Mouse (Mus musculus) testis, adult 2 months (tissue): ENCODE data around the gene Rnf13. TPM values are rescaled to one million over a fixed set of nuclear protein-coding genes. Genes with fewer than 3 reads are reported as not detected.

Experiments
- H3K27ac ChIP-seq: fragments of 200-500 bp; 2 replicates; pipeline ENCODE4 v1.5.1; 2012; ENCODE audit warnings: low read depth, low read length; ENCODE audit not compliant: control insufficient read depth, insufficient read depth
- H3K27me3 ChIP-seq: fragments of 200-500 bp; 2 replicates; pipeline ENCODE4 v1.6.1; 2012; ENCODE audit warnings: mild to moderate bottlenecking, low read length, moderate library complexity; ENCODE audit not compliant: control insufficient read depth, insufficient read depth
- H3K36me3 ChIP-seq: fragments of 200-500 bp; 2 replicates; pipeline ENCODE4 v1.6.1; 2012; ENCODE audit warnings: mild to moderate bottlenecking, low read length; ENCODE audit not compliant: control insufficient read depth, insufficient read depth
- H3K4me1 ChIP-seq: fragments of 200-500 bp; 2 replicates; pipeline ENCODE4 v1.6.1; 2012; ENCODE audit warnings: low read length; ENCODE audit not compliant: control insufficient read depth, insufficient read depth
- H3K4me3 ChIP-seq: fragments of 200-500 bp; 2 replicates; pipeline ENCODE4 v1.5.1; 2012; ENCODE audit warnings: low read depth, mild to moderate bottlenecking, low read length, moderate library complexity, mixed read lengths; ENCODE audit not compliant: control insufficient read depth
- CTCF ChIP-seq: fragments of 200-500 bp; IDR thresholded peaks from 2 replicates; pipeline ENCODE4 v1.5.1; 2012; ENCODE audit warnings: low read depth, mild to moderate bottlenecking, inconsistent platforms, low read length, moderate library complexity; ENCODE audit not compliant: control insufficient read depth, insufficient read depth, insufficient replicate concordance
- POLR2A ChIP-seq: fragments of 200-500 bp; IDR thresholded peaks from 2 replicates; pipeline ENCODE4 v1.6.1; 2012; ENCODE audit warnings: low read depth, mild to moderate bottlenecking, inconsistent platforms, low read length, moderate library complexity; ENCODE audit not compliant: control insufficient read depth
- polyA plus RNA-seq: library from polyadenylated mRNA; depleted of rRNA; stranded (reverse); fragments of >200 nt; gene quantifications from 2 replicates; pipeline ENCODE4 v1.2.3, GENCODE M21; 2012

Rnf13 gene
- polyA plus RNA-seq, 1 experiment = 15.8 TPM

GRCm38 (mm10) chr3:57815447-57815846, 79.6 kb downstream of the Rnf13 start:
- H3K27me3 ChIP-seq = no peaks in the 10 kb centered on the region
- H3K4me3 ChIP-seq = no peak overlapping the region
- no peak overlapping the region for H3K27ac ChIP-seq
- H3K36me3 ChIP-seq = no peaks in the 10 kb centered on the region
- H3K4me1 ChIP-seq = no peaks in the 10 kb centered on the region
- TF ChIP-seq CTCF = no peak
- no peak for TF ChIP-seq POLR2A

GRCm38 (mm10) chr3:57825866-57826265, 90.0 kb downstream of the Rnf13 start:
- H3K4me1 ChIP-seq = no peaks in the 10 kb centered on the region
- no peaks in the 10 kb centered on the region for H3K36me3 ChIP-seq
- TF ChIP-seq POLR2A (no peak), CTCF (no peak)
- no peak overlapping the region for H3K4me3 ChIP-seq
- no peak overlapping the region for H3K27ac ChIP-seq
- H3K27me3 ChIP-seq = no peaks in the 10 kb centered on the region

- no peak overlapping the region for H3K4me3 ChIP-seq
- TF ChIP-seq POLR2A = no peak
- TF ChIP-seq CTCF = no peak
- no peaks in the 10 kb centered on the region for H3K4me1 ChIP-seq
Measured at GRCm38 (mm10) chr3:57833585-57833984, 97.7 kb downstream of the Rnf13 start.

GRCm38 (mm10) chr3:57836911-57837310, 101.0 kb downstream of the Rnf13 start:
- Histone ChIP-seq H3K27me3 (no peaks in the 10 kb centered on the region), H3K4me1 (no peaks in the 10 kb centered on the region), H3K27ac (no peak overlapping the region), H3K36me3 (no peaks in the 10 kb centered on the region; the same call in none of the 2 replicates), H3K4me3 (no peak overlapping the region)
- TF ChIP-seq CTCF (no peak), POLR2A (no peak)

More at GRCm38 (mm10) chr3:57833585-57833984, 97.7 kb downstream of the Rnf13 start:
- Histone ChIP-seq H3K27ac (no peak overlapping the region), H3K27me3 (no peaks in the 10 kb centered on the region), H3K36me3 (no peaks in the 10 kb centered on the region; the same call in none of the 2 replicates)

- Histone ChIP-seq H3K27me3 (no peaks in the 10 kb centered on the region), H3K4me1 (no peaks in the 10 kb centered on the region; the same call in 1 of the 2 replicates), H3K27ac (no peak overlapping the region), H3K36me3 (no peaks in the 10 kb centered on the region; the same call in 1 of the 2 replicates), H3K4me3 (no peak overlapping the region)
- TF ChIP-seq POLR2A (no peak), CTCF (no peak)
Measured at GRCm38 (mm10) chr3:57843775-57844174, 107.9 kb downstream of the Rnf13 start.

- Histone ChIP-seq H3K4me1 (no peaks in the 10 kb centered on the region; the same call in 1 of the 2 replicates), H3K27ac (peak overlapping the region; percentile 54), H3K27me3 (no peaks in the 10 kb centered on the region), H3K36me3 (no peaks in the 10 kb centered on the region; the same call in 1 of the 2 replicates), H3K4me3 (peak overlapping the region; percentile 95)
- no peak for TF ChIP-seq CTCF
- no peak for TF ChIP-seq POLR2A
Measured at GRCm38 (mm10) chr3:57845786-57846661, 110.2 kb downstream of the Rnf13 start.

- TF ChIP-seq POLR2A = no peak
- TF ChIP-seq CTCF = no peak
- H3K27me3 ChIP-seq = no peaks in the 10 kb centered on the region
- peak overlapping the region; percentile 86; the same call in 1 of the 2 replicates for H3K27ac ChIP-seq
- peak overlapping the region; percentile 95 for H3K4me3 ChIP-seq
- no peaks in the 10 kb centered on the region; the same call in 1 of the 2 replicates for H3K4me1 ChIP-seq
- H3K36me3 ChIP-seq = no peaks in the 10 kb centered on the region; the same call in 1 of the 2 replicates
Measured at GRCm38 (mm10) chr3:57846662-57846911, 110.7 kb downstream of the Rnf13 start.
